Mouse (Mus musculus): ENCODE measurements around the gene Noa1. TPM values are rescaled to one million over a fixed set of nuclear protein-coding genes. Genes with fewer than 3 reads are reported as not detected.
A peak's percentile ranks its signal among the peaks of the same experiment; 100 is the strongest.

Gene Noa1
- polyA plus RNA-seq, 1 experiment from 2014 or later = 31.1 TPM

- 32% methylated on average over 5 of the region's 5 CpGs for WGBS
- Histone ChIP-seq H3K27ac (replicated peaks) (no peak overlapping the region), H3K4me3 (replicated peaks) (no peak overlapping the region), H3K9ac (no peak overlapping the region), H3K27me3 (no peaks in the 10 kb centered on the region), H3K4me2 (replicated peaks) (no peak overlapping the region), H3K4me1 (no peaks in the 10 kb centered on the region), H3K36me3 (no peaks in the 10 kb centered on the region), H3K9me3 (replicated peaks) (no peaks in the 10 kb centered on the region)
- no peak for ATAC-seq (ENCODE audit: insufficient number of reproducible peaks, low FRiP score, low TSS enrichment, low read depth)
Observed at GRCm38 (mm10) chr5:77251656-77252055, 58.2 kb downstream of the Noa1 start.

- no peaks in the 10 kb centered on the region for H3K36me3 ChIP-seq
- peaks cover 13% of the 10 kb centered on the region; the same call in 1 of the 2 replicates for H3K4me1 ChIP-seq
- no peaks in the 10 kb centered on the region for H3K27me3 ChIP-seq
- 67% methylated on average over 9 of the region's 9 CpGs for WGBS
- no peak for ATAC-seq (ENCODE audit: insufficient number of reproducible peaks, low FRiP score, low TSS enrichment, low read depth)
- no peak overlapping the region for H3K27ac ChIP-seq (replicated peaks)
- no peak overlapping the region for H3K4me3 ChIP-seq (replicated peaks)
- H3K4me2 ChIP-seq (replicated peaks) = no peak overlapping the region
- H3K9me3 ChIP-seq (replicated peaks) = no peaks in the 10 kb centered on the region
- no peak overlapping the region for H3K9ac ChIP-seq
Observed at GRCm38 (mm10) chr5:77250083-77250482, 59.8 kb downstream of the Noa1 start.

GRCm38 (mm10) chr5:77245787-77246671 is 63.9 kb downstream of the Noa1 start:
- peak overlapping the region; percentile 72 for H3K27ac ChIP-seq (replicated peaks)
- H3K4me3 ChIP-seq (replicated peaks) = peak overlapping the region; percentile 35
- H3K27me3 ChIP-seq = no peaks in the 10 kb centered on the region
- peak; percentile 55; the same call in 1 of the 2 replicates for ATAC-seq (ENCODE audit: insufficient number of reproducible peaks, low FRiP score, low TSS enrichment, low read depth)
- H3K4me1 ChIP-seq = peaks cover 13% of the 10 kb centered on the region; the same call in 1 of the 2 replicates
- H3K9me3 ChIP-seq (replicated peaks) = no peaks in the 10 kb centered on the region
- no peaks in the 10 kb centered on the region for H3K36me3 ChIP-seq
- 11% methylated on average over 26 of the region's 26 CpGs for WGBS
- H3K4me2 ChIP-seq (replicated peaks) = peak overlapping the region; percentile 47
- no peak overlapping the region for H3K9ac ChIP-seq

- Histone ChIP-seq H3K27me3 (no peaks in the 10 kb centered on the region), H3K36me3 (no peaks in the 10 kb centered on the region), H3K4me1 (peaks cover 13% of the 10 kb centered on the region; the same call in 1 of the 2 replicates), H3K9ac (no peak overlapping the region), H3K9me3 (replicated peaks) (no peaks in the 10 kb centered on the region), H3K4me2 (replicated peaks) (peak overlapping the region; percentile 47), H3K27ac (replicated peaks) (peak overlapping the region; percentile 72), H3K4me3 (replicated peaks) (peak overlapping the region; percentile 35)
- WGBS = 24% methylated on average over 7 of the region's 7 CpGs
- ATAC-seq (ENCODE audit: insufficient number of reproducible peaks, low FRiP score, low TSS enrichment, low read depth) = no peak
Observed at GRCm38 (mm10) chr5:77245463-77245786, 64.5 kb downstream of the Noa1 start.

- H3K4me3 ChIP-seq (replicated peaks) = no peak overlapping the region
- no peaks in the 10 kb centered on the region for H3K9me3 ChIP-seq (replicated peaks)
- no peak overlapping the region for H3K4me2 ChIP-seq (replicated peaks)
- no peaks in the 10 kb centered on the region for H3K27me3 ChIP-seq
- WGBS = 28% methylated on average over 8 of the region's 8 CpGs
- no peaks in the 10 kb centered on the region for H3K36me3 ChIP-seq
- no peak overlapping the region for H3K27ac ChIP-seq (replicated peaks)
- no peak overlapping the region for H3K9ac ChIP-seq
- ATAC-seq (ENCODE audit: insufficient number of reproducible peaks, low FRiP score, low TSS enrichment, low read depth) = 0 out of 2 replicates have a peak, but pooled peaks have one; percentile 46
- peaks cover 13% of the 10 kb centered on the region; the same call in 1 of the 2 replicates for H3K4me1 ChIP-seq
Observed at GRCm38 (mm10) chr5:77244331-77244987, 65.4 kb downstream of the Noa1 start.

Small RNA genes lying within 50 kb of the gene (microRNA-seq; reads per million reads assigned to microRNA genes)
- gene Mir5098 (ENCODE audit: borderline number of aligned reads) = not detected

Other genes with a start within 250 kb of the Noa1 start
- 3.5 and 4.7 TPM in 2 replicates for gene Hopx, start 195.0 kb downstream of the Noa1 start, polyA plus RNA-seq (2015; fragmentation: Nextera tagmentation; extraction: Ambion mirVana)
- 1.6 and 2.0 TPM in 2 replicates for gene Spink2, start 98.6 kb downstream of the Noa1 start, polyA plus RNA-seq (2015; fragmentation: Nextera tagmentation; extraction: Ambion mirVana)
- 35.7 and 36.3 TPM in 2 replicates for gene Rest, start 44.6 kb downstream of the Noa1 start, polyA plus RNA-seq (2015; fragmentation: Nextera tagmentation; extraction: Ambion mirVana)
- 52.2 and 53.8 TPM in 2 replicates for gene Polr2b, start 63 bp upstream of the Noa1 start, polyA plus RNA-seq (2015; fragmentation: Nextera tagmentation; extraction: Ambion mirVana)
- 107 and 116 TPM in 2 replicates for gene Igfbp7, start 98.0 kb upstream of the Noa1 start, polyA plus RNA-seq (2015; fragmentation: Nextera tagmentation; extraction: Ambion mirVana)

Measured in embryonic facial prominence, embryonic 15.5 days (tissue).